Mouse (Mus musculus) lung, adult 2 months (tissue): Measurements from ENCODE around the gene Gtdc1. TPM values are rescaled to one million over a fixed set of nuclear protein-coding genes. Genes with fewer than 3 reads are reported as not detected.

Experiments
- DNase-seq: peaks from one replicate; pipeline ENCODE4 v3.0.0; 2022
- H3K4me1 ChIP-seq: fragments of 200-500 bp; 2 replicates; pipeline ENCODE4 v1.6.1; 2011; ENCODE audit warnings: low read length; ENCODE audit not compliant: control insufficient read depth, insufficient read depth
- H3K4me3 ChIP-seq: fragments of 200-500 bp; replicated peaks from 2 replicates; pipeline ENCODE3; 2011; ENCODE audit warnings: low read depth, mild to moderate bottlenecking, control low read depth, low read length; ENCODE audit errors: extremely low read depth
- CTCF ChIP-seq: fragments of 200-500 bp; IDR thresholded peaks from 2 replicates; pipeline ENCODE4 v1.5.1; 2011; ENCODE audit warnings: mild to moderate bottlenecking, low read length, control low read depth; ENCODE audit not compliant: insufficient read depth
- POLR2A ChIP-seq: fragments of 200-500 bp; IDR thresholded peaks from 2 replicates; pipeline ENCODE4 v1.6.1; 2011; ENCODE audit warnings: low read depth, mild to moderate bottlenecking, control low read depth, low read length, borderline replicate concordance; ENCODE audit errors: extremely low read depth
- WGBS: fragments of 180-500 bp; shearing (Covaris S2); methylation state at CpG from one replicate; pipeline ENCODE4 v1.1.7; 2018; 5-methylcytosine and 5-hydroxymethylcytosine counted together
- polyA plus RNA-seq: library from polyadenylated mRNA; depleted of rRNA; stranded (reverse); fragments of >200 nt; gene quantifications from 2 replicates; pipeline ENCODE4 v1.2.3, GENCODE M21; 2012

The Gtdc1 gene
- polyA plus RNA-seq, 1 experiment, result 5.9 TPM

- WGBS, result 2% methylated on average over 83 of the region's 95 CpGs
- H3K4me1 ChIP-seq, result peaks cover 8% of the 10 kb centered on the region
- DNase-seq, result peak; percentile 84
- peak overlapping the region; percentile 99 for H3K4me3 ChIP-seq
- TF ChIP-seq CTCF (no peak), POLR2A (peak; percentile 98)
These were observed 575 bp downstream of the Gtdc1 start for GRCm38 (mm10) chr2:44926683-44927481.

GRCm38 (mm10) chr2:44926167-44926682 lies 1.2 kb downstream of the Gtdc1 start:
- TF ChIP-seq CTCF, result no peak
- no peak for TF ChIP-seq POLR2A
- Histone ChIP-seq H3K4me3 (peak overlapping the region; percentile 82), H3K4me1 (peaks cover 8% of the 10 kb centered on the region)
- under 1% methylated on average over 17 of the region's 17 CpGs for WGBS
- no peak for DNase-seq

GRCm38 (mm10) chr2:44924618-44925017 lies 2.8 kb downstream of the Gtdc1 start:
- Histone ChIP-seq H3K4me3 (no peak overlapping the region), H3K4me1 (peaks cover 8% of the 10 kb centered on the region)
- no peak for DNase-seq
- no peak for TF ChIP-seq POLR2A
- TF ChIP-seq CTCF, result no peak

- no peak for DNase-seq
- Histone ChIP-seq H3K4me1 (peaks cover 8% of the 10 kb centered on the region), H3K4me3 (peak overlapping the region; percentile 23)
- TF ChIP-seq POLR2A (no peak), CTCF (no peak)
- 51% methylated on average over 8 of the region's 8 CpGs for WGBS
These were observed 4.2 kb downstream of the Gtdc1 start for GRCm38 (mm10) chr2:44923056-44923883.

- Histone ChIP-seq H3K4me1 (peaks cover 8% of the 10 kb centered on the region), H3K4me3 (no peak overlapping the region)
- WGBS, result 89% methylated on average over 2 of the region's 2 CpGs
- no peak for DNase-seq
- TF ChIP-seq CTCF (no peak), POLR2A (no peak)
These were observed 5.0 kb downstream of the Gtdc1 start for GRCm38 (mm10) chr2:44922500-44922899.

- DNase-seq, result no peak
- no peak overlapping the region for H3K4me3 ChIP-seq
- TF ChIP-seq POLR2A (no peak), CTCF (no peak)
- 63% methylated on average over 3 of the region's 3 CpGs for WGBS
- peaks cover 5% of the 10 kb centered on the region for H3K4me1 ChIP-seq
These were observed 7.0 kb downstream of the Gtdc1 start for GRCm38 (mm10) chr2:44920471-44920870.

- H3K4me3 ChIP-seq, result no peak overlapping the region
- TF ChIP-seq CTCF (no peak), POLR2A (no peak)
- no peak for DNase-seq
- 94% methylated on average over 1 of the region's 1 CpGs for WGBS
- peaks cover 5% of the 10 kb centered on the region for H3K4me1 ChIP-seq
These were observed 8.1 kb downstream of the Gtdc1 start for GRCm38 (mm10) chr2:44919326-44919725.

GRCm38 (mm10) chr2:44918737-44919136 lies 8.7 kb downstream of the Gtdc1 start:
- peaks cover 5% of the 10 kb centered on the region for H3K4me1 ChIP-seq
- DNase-seq, result no peak
- TF ChIP-seq POLR2A (no peak), CTCF (no peak)
- WGBS, result 98% methylated on average over 2 of the region's 2 CpGs
- no peak overlapping the region for H3K4me3 ChIP-seq

GRCm38 (mm10) chr2:44916286-44916685 lies 11.2 kb downstream of the Gtdc1 start:
- TF ChIP-seq POLR2A (no peak), CTCF (no peak)
- DNase-seq, result no peak
- H3K4me1 ChIP-seq, result no peaks in the 10 kb centered on the region; the same call in 1 of the 2 replicates
- no peak overlapping the region for H3K4me3 ChIP-seq

- TF ChIP-seq POLR2A (no peak), CTCF (no peak)
- H3K4me1 ChIP-seq, result no peaks in the 10 kb centered on the region
- H3K4me3 ChIP-seq, result no peak overlapping the region
- DNase-seq, result no peak
- WGBS, result 87% methylated on average over 1 of the region's 1 CpGs
These were observed 29.7 kb downstream of the Gtdc1 start for GRCm38 (mm10) chr2:44897801-44898200.
